Mouse (Mus musculus) B cell, adult 2 months (primary cell): ENCODE measurements around the gene Hspe1.

ENCODE experiments used
- DNase-seq, 2 experiments: peaks; one replicate each; pipeline ENCODE4 v3.0.0; 2022

Hspe1 gene

GRCm38 (mm10) chr1:55135846-55136245, 47.9 kb downstream of the Hspe1 start:
- DNase-seq: peak; percentile 32 to 42
